Mouse (Mus musculus): ENCODE results near the gene Sec31a. TPM values are rescaled to one million over a fixed set of nuclear protein-coding genes. Genes with fewer than 3 reads are reported as not detected.
"Not testable (repeated sequence)": the region's sequence is repeated elsewhere in the genome, so short reads cannot be mapped to it uniquely, and the experiment has no call there.

Gene Sec31a
- polyA plus RNA-seq, 1 experiment from 2014 or later, result 64.5 TPM

DNA sequence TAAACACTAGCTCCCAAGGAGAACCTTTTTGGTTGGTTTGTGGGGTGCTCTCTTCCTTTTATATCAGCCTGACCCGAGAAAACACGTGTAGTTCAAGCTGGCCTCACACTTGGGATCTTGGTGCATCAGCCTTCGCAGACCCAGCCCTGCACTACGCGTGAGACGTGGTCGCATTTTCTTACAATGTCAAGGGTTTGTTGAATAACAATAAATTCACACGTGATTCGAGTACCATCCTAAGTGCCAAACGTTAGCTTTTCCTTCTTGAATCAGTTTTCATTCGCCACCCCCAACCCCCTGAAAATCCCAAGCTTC is 14.0 kb upstream of the Sec31a start:
- Histone ChIP-seq H3K9me3 (replicated peaks; ENCODE audit: control insufficient read depth, low read length) (no peaks in the 10 kb centered on the region), H3K4me2 (ENCODE audit: low read length) (peak overlapping the region; percentile 97), H3K4me3 (ENCODE audit: low read depth, low read length) (peak overlapping the region; percentile 74), H3K27me3 (replicated peaks; ENCODE audit: control insufficient read depth, insufficient read depth, low read length) (no peaks in the 10 kb centered on the region), H3K9ac (ENCODE audit: low read length) (peak overlapping the region; percentile 89), H3K27ac (ENCODE audit: low read depth, low read length) (peak overlapping the region; percentile 78; the same call in 1 of the 2 replicates), H3K36me3 (ENCODE audit: control insufficient read depth, insufficient read depth, low read length) (peaks cover 28% of the 10 kb centered on the region), H3K4me1 (ENCODE audit: control insufficient read depth, insufficient read depth, low read length) (peaks cover 28% of the 10 kb centered on the region)
- no peak for DNase-seq (ENCODE audit: low spot score)
- peak; percentile 0; the same call in 1 of the 2 replicates for ATAC-seq
- WGBS, result 5% methylated on average over 11 of the region's 11 CpGs

DNA sequence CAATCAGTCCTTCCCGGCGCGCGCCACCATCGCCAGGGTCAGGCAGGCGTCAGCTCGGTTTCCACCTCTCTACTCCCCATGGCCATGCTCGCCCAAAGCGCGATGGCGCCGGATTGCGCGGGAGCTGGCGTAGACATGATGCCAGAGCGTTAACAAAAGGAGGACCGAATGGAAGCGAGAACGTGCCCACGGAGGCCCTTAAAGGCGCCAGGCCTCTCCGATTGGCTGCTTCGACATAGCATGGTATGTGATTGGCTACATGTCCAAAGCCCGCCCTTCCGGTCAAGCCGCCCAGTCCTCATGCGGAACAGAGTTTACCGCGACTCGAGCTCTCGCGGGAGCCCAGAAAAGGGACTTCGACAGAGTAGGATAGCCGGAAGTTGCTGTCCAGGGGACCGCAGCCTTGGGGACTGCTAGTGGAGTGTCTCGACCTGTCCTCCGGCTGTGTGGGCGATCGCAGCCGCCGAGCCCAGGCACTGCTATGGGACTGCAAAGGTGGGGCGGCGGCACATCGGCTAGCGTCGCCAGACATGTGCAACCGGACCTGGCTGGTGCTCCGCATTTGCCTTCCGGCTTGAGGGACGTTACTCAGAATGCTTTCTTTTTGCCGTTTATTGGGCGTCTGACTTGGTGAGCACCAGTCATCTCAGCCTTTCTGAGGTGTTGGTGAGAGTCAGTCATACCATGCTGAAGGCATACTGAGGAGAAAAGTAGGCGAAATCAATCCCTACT is 13.5 kb upstream of the Sec31a start:
- Histone ChIP-seq H3K9me3 (replicated peaks; ENCODE audit: control insufficient read depth, low read length) (no peaks in the 10 kb centered on the region), H3K4me1 (ENCODE audit: control insufficient read depth, insufficient read depth, low read length) (peaks cover 33% of the 10 kb centered on the region)

DNA sequence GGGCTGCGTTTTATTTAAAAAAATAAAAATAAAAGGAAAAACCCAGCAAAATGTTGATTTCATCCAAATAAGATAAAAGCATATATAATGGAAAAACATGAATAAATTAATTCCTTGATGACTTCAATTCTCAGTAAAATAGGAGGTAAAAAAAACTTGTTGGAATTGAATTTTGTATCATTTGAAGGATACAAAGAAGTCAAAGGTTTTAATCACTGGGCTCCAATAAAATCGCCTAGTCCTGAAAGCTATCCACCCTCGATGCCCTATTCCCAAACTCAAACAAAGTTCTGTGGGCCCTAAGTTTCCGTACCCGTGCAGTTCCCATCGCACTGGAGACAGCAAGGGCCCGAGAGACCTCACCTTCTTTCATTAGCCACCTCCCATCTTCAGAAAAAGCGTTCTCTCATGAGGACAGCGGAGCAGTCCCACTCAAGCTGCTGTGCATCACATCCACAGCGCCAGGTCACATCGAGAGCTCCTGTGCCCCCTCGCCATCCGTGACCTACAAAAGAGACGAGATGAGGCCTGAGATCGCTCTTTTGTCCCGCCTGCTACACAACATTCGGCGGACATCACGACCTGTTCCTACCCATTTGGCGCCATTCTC is 12.8 kb upstream of the Sec31a start:
- peak overlapping the region; percentile 88 for H3K27ac ChIP-seq (ENCODE audit: low read depth, low read length)
- ATAC-seq (peak; percentile 57), DNase-seq (ENCODE audit: low spot score) (peak; percentile 63)
- peaks cover 40% of the 10 kb centered on the region for H3K4me1 ChIP-seq (ENCODE audit: control insufficient read depth, insufficient read depth, low read length)
- WGBS, result under 1% methylated on average over 20 of the region's 20 CpGs
- H3K4me2 ChIP-seq (ENCODE audit: low read length), result peak overlapping the region; percentile 97
- no peaks in the 10 kb centered on the region for H3K9me3 ChIP-seq (replicated peaks; ENCODE audit: control insufficient read depth, low read length)
- peak overlapping the region; percentile 74 for H3K4me3 ChIP-seq (ENCODE audit: low read depth, low read length)
- peaks cover 40% of the 10 kb centered on the region for H3K36me3 ChIP-seq (ENCODE audit: control insufficient read depth, insufficient read depth, low read length)
- no peaks in the 10 kb centered on the region for H3K27me3 ChIP-seq (replicated peaks; ENCODE audit: control insufficient read depth, insufficient read depth, low read length)
- H3K9ac ChIP-seq (ENCODE audit: low read length), result peak overlapping the region; percentile 97

More for the DNA sequence above, 13.5 kb upstream of the Sec31a start:
- peak; percentile 99 for DNase-seq (ENCODE audit: low spot score)
- peak overlapping the region; percentile 88 for H3K27ac ChIP-seq (ENCODE audit: low read depth, low read length)
- no peaks in the 10 kb centered on the region for H3K27me3 ChIP-seq (replicated peaks; ENCODE audit: control insufficient read depth, insufficient read depth, low read length)
- H3K36me3 ChIP-seq (ENCODE audit: control insufficient read depth, insufficient read depth, low read length), result peaks cover 33% of the 10 kb centered on the region
- peak overlapping the region; percentile 97 for H3K4me2 ChIP-seq (ENCODE audit: low read length)
- peak overlapping the region; percentile 97 for H3K9ac ChIP-seq (ENCODE audit: low read length)
- H3K4me3 ChIP-seq (ENCODE audit: low read depth, low read length), result peak overlapping the region; percentile 74
- under 1% methylated on average over 53 of the region's 53 CpGs for WGBS
- ATAC-seq, result peak; percentile 100

DNA sequence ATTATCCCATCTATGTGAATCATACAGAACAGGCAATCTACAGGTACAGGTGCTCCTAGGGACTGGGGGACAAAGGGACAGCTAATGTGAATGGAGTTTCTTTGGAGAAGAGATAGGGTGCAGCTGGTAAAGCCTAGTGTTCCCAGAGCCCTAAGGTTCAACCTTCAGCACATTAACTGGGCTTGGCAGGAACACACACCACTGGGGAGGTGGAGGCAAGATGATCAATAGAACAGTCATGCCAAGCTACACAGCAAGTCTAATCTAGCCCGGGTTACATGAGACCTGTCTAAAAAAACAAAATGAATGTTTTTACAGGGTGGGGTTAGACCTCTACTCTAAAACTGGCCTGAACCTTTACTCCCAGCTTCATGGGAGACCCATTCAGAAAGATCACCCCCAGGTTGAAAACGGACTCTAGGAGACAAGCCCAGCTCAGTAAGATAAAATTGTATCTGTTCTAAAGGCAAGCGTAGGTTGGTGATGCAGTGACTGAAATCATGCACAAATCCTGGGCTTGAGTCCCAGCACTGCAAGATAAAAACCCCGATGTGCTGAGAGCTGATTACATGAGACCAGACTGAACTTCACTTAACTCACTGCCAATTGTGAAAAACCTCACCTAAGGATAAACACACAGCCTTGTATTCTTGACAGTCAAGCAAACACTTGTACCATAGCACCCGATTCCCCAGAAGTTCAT is 12.1 kb upstream of the Sec31a start:
- Histone ChIP-seq H3K4me2 (ENCODE audit: low read length) (peak overlapping the region; percentile 97), H3K27ac (ENCODE audit: low read depth, low read length) (peak overlapping the region; percentile 1; the same call in 1 of the 2 replicates), H3K4me1 (ENCODE audit: control insufficient read depth, insufficient read depth, low read length) (peaks cover 45% of the 10 kb centered on the region), H3K9ac (ENCODE audit: low read length) (peak overlapping the region; percentile 97), H3K4me3 (ENCODE audit: low read depth, low read length) (peak overlapping the region; percentile 74), H3K36me3 (ENCODE audit: control insufficient read depth, insufficient read depth, low read length) (peaks cover 46% of the 10 kb centered on the region), H3K27me3 (replicated peaks; ENCODE audit: control insufficient read depth, insufficient read depth, low read length) (no peaks in the 10 kb centered on the region), H3K9me3 (replicated peaks; ENCODE audit: control insufficient read depth, low read length) (no peaks in the 10 kb centered on the region)
- peak; percentile 33 for DNase-seq (ENCODE audit: low spot score)
- no peak for ATAC-seq
- WGBS, result 11% methylated on average over 5 of the region's 5 CpGs

DNA sequence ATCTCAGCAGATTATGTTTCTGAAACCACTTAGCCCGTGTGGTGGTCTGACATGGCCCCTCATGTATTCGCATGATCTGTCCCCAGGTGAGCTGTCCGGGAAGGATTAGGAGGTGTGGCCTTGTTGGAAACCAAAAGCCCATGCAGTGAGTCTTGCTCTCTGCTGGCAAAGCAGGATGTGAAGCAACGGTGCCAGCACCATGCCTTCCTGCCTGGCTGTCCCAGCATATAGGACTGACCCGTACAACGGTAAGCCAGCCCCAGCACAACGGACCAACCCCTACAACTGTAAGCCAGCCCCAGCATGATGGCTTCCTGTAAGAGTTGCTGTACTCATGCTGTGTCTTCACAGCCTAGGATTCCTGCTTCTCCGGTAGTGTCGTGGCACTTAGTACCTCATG is 11.2 kb upstream of the Sec31a start:
- Histone ChIP-seq H3K27me3 (replicated peaks; ENCODE audit: control insufficient read depth, insufficient read depth, low read length) (no peaks in the 10 kb centered on the region), H3K27ac (ENCODE audit: low read depth, low read length) (no peak overlapping the region), H3K4me1 (ENCODE audit: control insufficient read depth, insufficient read depth, low read length) (peaks cover 49% of the 10 kb centered on the region), H3K4me2 (ENCODE audit: low read length) (peak overlapping the region; percentile 97), H3K4me3 (ENCODE audit: low read depth, low read length) (peak overlapping the region; percentile 74), H3K9ac (ENCODE audit: low read length) (peak overlapping the region; percentile 97), H3K36me3 (ENCODE audit: control insufficient read depth, insufficient read depth, low read length) (peaks cover 55% of the 10 kb centered on the region), H3K9me3 (replicated peaks; ENCODE audit: control insufficient read depth, low read length) (no peaks in the 10 kb centered on the region)
- WGBS, result 47% methylated on average over 9 of the region's 9 CpGs
- ATAC-seq (no peak), DNase-seq (ENCODE audit: low spot score) (no peak)

DNA sequence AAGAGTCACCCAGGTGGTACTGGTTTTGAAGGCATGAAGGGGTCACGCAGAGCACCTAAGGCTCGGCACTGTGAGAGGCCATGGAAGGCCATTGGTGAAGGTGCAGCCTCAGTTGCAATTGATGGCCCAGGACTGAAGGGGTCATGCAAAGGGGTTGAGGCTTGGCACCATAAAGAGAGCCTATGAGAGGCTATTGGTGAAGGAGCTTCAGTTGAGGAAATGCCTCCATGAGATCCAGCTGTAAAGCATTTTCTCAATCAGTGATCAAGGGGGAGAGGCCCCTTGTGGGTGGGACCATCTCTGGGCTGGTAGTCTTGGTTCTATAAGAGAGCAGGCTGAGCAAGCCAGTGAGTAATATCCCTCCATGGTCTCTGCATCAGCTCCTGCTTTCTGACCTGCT is 9.8 kb upstream of the Sec31a start:
- not testable (repeated sequence) for H3K4me2 ChIP-seq (ENCODE audit: low read length); DNase-seq (ENCODE audit: low spot score); H3K9me3 ChIP-seq (replicated peaks; ENCODE audit: control insufficient read depth, low read length); ATAC-seq; H3K9ac ChIP-seq (ENCODE audit: low read length); H3K4me3 ChIP-seq (ENCODE audit: low read depth, low read length); H3K27me3 ChIP-seq (replicated peaks; ENCODE audit: control insufficient read depth, insufficient read depth, low read length); H3K27ac ChIP-seq (ENCODE audit: low read depth, low read length)
- peaks cover 69% of the 10 kb centered on the region for H3K36me3 ChIP-seq (ENCODE audit: control insufficient read depth, insufficient read depth, low read length)
- WGBS, result 85% methylated on average over 2 of the region's 2 CpGs
- H3K4me1 ChIP-seq (ENCODE audit: control insufficient read depth, insufficient read depth, low read length), result peaks cover 49% of the 10 kb centered on the region

DNA sequence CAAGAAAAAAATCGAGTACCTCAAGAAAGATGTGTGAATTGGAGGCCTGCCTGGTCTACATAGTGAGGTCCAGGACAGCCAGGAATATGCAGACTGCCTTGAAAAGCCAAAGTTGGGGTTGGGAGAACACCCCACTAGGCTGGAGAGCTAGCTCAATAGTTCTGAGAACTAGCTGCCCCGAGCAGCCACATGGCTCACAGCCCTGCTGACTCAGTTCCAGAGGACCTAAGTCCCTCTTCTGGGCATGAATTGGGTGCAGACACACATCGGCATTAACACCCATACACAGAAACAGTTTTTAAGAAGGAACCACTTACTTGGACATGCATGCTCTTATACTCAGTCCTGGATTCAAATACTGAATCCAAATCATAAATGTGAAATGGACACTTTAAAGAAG is 8.2 kb upstream of the Sec31a start:
- peaks cover 42% of the 10 kb centered on the region for H3K4me1 ChIP-seq (ENCODE audit: control insufficient read depth, insufficient read depth, low read length)
- no peak overlapping the region for H3K4me3 ChIP-seq (ENCODE audit: low read depth, low read length)
- no peak for ATAC-seq
- H3K27me3 ChIP-seq (replicated peaks; ENCODE audit: control insufficient read depth, insufficient read depth, low read length), result no peaks in the 10 kb centered on the region
- H3K36me3 ChIP-seq (ENCODE audit: control insufficient read depth, insufficient read depth, low read length), result peaks cover 84% of the 10 kb centered on the region
- no peak overlapping the region for H3K27ac ChIP-seq (ENCODE audit: low read depth, low read length)
- no peak overlapping the region for H3K9ac ChIP-seq (ENCODE audit: low read length)
- WGBS, result 81% methylated on average over 3 of the region's 3 CpGs
- H3K9me3 ChIP-seq (replicated peaks; ENCODE audit: control insufficient read depth, low read length), result no peaks in the 10 kb centered on the region
- H3K4me2 ChIP-seq (ENCODE audit: low read length), result peak overlapping the region; percentile 0; the same call in 1 of the 2 replicates
- no peak for DNase-seq (ENCODE audit: low spot score)

DNA sequence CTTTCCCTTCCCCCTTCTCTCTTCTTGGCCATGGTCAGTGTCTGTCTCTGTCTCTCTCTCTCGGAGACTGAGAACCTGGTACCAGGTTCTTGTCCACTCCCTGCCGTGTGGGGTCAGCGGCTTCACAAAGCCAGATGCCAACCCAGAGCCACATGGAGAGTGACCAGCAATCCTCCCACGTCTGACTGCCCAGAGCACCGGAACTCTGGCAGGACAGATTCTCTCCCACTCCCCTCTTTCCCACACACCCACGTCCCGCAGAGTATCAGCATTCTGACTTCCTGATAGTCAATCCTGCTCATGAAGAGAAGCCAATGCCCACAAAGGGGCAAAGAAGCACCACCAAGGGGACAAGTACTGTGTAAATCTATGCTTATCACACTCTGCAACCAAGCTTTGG is 7.6 kb upstream of the Sec31a start:
- H3K9ac ChIP-seq (ENCODE audit: low read length), result no peak overlapping the region; the same call in 1 of the 2 replicates
- H3K27ac ChIP-seq (ENCODE audit: low read depth, low read length), result no peak overlapping the region
- DNase-seq (ENCODE audit: low spot score) (no peak), ATAC-seq (no peak)
- no peaks in the 10 kb centered on the region for H3K9me3 ChIP-seq (replicated peaks; ENCODE audit: control insufficient read depth, low read length)
- H3K27me3 ChIP-seq (replicated peaks; ENCODE audit: control insufficient read depth, insufficient read depth, low read length), result no peaks in the 10 kb centered on the region
- H3K4me3 ChIP-seq (ENCODE audit: low read depth, low read length), result no peak overlapping the region
- H3K4me1 ChIP-seq (ENCODE audit: control insufficient read depth, insufficient read depth, low read length), result peaks cover 42% of the 10 kb centered on the region
- H3K36me3 ChIP-seq (ENCODE audit: control insufficient read depth, insufficient read depth, low read length), result peaks cover 90% of the 10 kb centered on the region
- WGBS, result 84% methylated on average over 7 of the region's 7 CpGs
- no peak overlapping the region; the same call in 1 of the 2 replicates for H3K4me2 ChIP-seq (ENCODE audit: low read length)

Measured in forebrain, embryonic 14.5 days (tissue).